Mouse (Mus musculus) forebrain, embryonic 13.5 days (tissue): ENCODE measurements at regions not wholly inside any gene's neighbourhood (a gene's known extent, or its start where the extent isn't known, plus 50 kb on each side); places are given as distances from the start of the nearest gene placed in this dataset.

ENCODE experiments used
- ATAC-seq: fragments of 200-750 bp; cut with Nextera tagmentation; 2 replicates; pipeline ENCODE4 v1.8.0; 2017
- H3K27ac ChIP-seq: fragments of 300-500 bp; sonication (generic); 2 replicates; pipeline ENCODE4 v1.5.1; 2015; ENCODE audit warnings: inconsistent platforms, mild to moderate bottlenecking, moderate library complexity
- H3K27me3 ChIP-seq: fragments of 300-500 bp; sonication (generic); 2 replicates; pipeline ENCODE4 v1.6.1; 2015; ENCODE audit warnings: mild to moderate bottlenecking, inconsistent platforms
- H3K36me3 ChIP-seq: fragments of 300-500 bp; sonication (generic); 2 replicates; pipeline ENCODE4 v1.6.1; 2015; ENCODE audit warnings: mild to moderate bottlenecking, inconsistent platforms; ENCODE audit not compliant: poor library complexity, severe bottlenecking
- H3K4me1 ChIP-seq: fragments of 300-500 bp; sonication (generic); 2 replicates; pipeline ENCODE4 v1.6.1; 2015; ENCODE audit warnings: inconsistent platforms
- H3K4me2 ChIP-seq: fragments of 300-500 bp; sonication (generic); 2 replicates; pipeline ENCODE4 v1.6.1; 2015; ENCODE audit warnings: inconsistent platforms, mild to moderate bottlenecking, moderate library complexity
- H3K4me3 ChIP-seq: fragments of 300-500 bp; sonication (generic); 2 replicates; pipeline ENCODE4 v1.5.1; 2015; ENCODE audit warnings: mild to moderate bottlenecking, inconsistent platforms
- H3K9ac ChIP-seq: fragments of 300-500 bp; sonication (generic); 2 replicates; pipeline ENCODE4 v1.6.1; 2015; ENCODE audit warnings: mild to moderate bottlenecking, inconsistent platforms
- H3K9me3 ChIP-seq: fragments of 300-500 bp; sonication (generic); replicated peaks from 2 replicates; pipeline ENCODE4 v1.6.1; 2016; ENCODE audit warnings: inconsistent platforms
- WGBS: fragments of 180-500 bp; shearing (Covaris S2); methylation state at CpG from one replicate; pipeline ENCODE4 v1.1.7; 2015; 5-methylcytosine and 5-hydroxymethylcytosine counted together

DNA sequence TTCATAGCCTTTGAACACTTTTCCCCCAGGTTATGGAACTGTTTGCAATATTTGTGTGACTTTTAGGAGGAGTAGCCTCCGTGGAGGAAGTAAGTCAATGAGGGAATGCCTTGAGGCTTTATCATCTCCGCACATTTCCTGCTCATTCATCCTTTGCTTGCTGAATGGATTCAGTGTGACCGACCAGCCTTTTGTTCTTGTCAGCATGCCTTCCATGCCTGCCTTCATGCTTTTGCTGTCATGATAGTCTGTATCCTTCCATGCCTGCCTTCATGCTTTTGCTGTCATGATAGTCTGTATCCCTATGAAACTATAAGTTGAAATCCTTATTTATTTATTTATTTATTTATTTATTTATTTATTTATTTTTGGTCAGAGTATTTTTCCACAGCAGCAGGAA is 87.8 kb upstream of the Rorb start:
- no peak for ATAC-seq
- H3K36me3 ChIP-seq = no peaks in the 10 kb centered on the region
- H3K4me1 ChIP-seq = no peaks in the 10 kb centered on the region
- WGBS = 32% methylated on average over 3 of the region's 3 CpGs
- no peaks in the 10 kb centered on the region for H3K9me3 ChIP-seq
- H3K4me3 ChIP-seq = no peak overlapping the region
- H3K27me3 ChIP-seq = no peaks in the 10 kb centered on the region
- H3K9ac ChIP-seq = no peak overlapping the region
- no peak overlapping the region for H3K4me2 ChIP-seq
- no peak overlapping the region for H3K27ac ChIP-seq

GRCm38 (mm10) chr19:19194728-19195127 is 83.7 kb upstream of the Rorb start:
- Histone ChIP-seq H3K36me3 (no peaks in the 10 kb centered on the region), H3K9me3 (no peaks in the 10 kb centered on the region), H3K4me2 (no peak overlapping the region), H3K9ac (no peak overlapping the region), H3K4me3 (no peak overlapping the region), H3K4me1 (no peaks in the 10 kb centered on the region), H3K27me3 (no peaks in the 10 kb centered on the region), H3K27ac (no peak overlapping the region)
- WGBS = 56% methylated on average over 10 of the region's 10 CpGs
- no peak for ATAC-seq

GRCm38 (mm10) chr19:19194306-19194705 is 83.3 kb upstream of the Rorb start:
- Histone ChIP-seq H3K36me3 (no peaks in the 10 kb centered on the region), H3K27me3 (no peaks in the 10 kb centered on the region), H3K4me3 (no peak overlapping the region), H3K27ac (no peak overlapping the region), H3K4me1 (no peaks in the 10 kb centered on the region), H3K9me3 (no peaks in the 10 kb centered on the region), H3K4me2 (no peak overlapping the region), H3K9ac (no peak overlapping the region)
- ATAC-seq = no peak
- WGBS = 77% methylated on average over 5 of the region's 5 CpGs

DNA sequence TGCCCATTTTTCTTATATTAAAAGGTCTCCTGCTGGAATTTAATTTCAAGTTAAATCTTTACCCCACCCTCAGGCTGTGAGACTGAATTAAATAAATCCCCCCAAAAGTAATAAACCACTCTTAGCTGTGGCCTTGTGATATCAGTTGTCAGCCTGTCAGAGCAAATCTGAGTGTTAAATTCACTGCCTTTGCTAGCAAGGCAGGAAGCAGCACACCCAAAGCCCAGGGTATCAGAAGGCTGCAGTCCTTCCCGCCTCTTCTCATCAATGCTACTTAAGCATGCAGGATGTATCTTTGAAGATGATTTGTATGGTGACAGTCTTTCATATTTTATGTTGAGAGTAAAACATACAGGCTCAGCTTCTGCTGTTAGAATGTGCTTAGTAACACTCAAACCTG is 61.8 kb upstream of the Rorb start:
- H3K9ac ChIP-seq = no peak overlapping the region
- H3K4me3 ChIP-seq = no peak overlapping the region
- no peaks in the 10 kb centered on the region for H3K4me1 ChIP-seq
- H3K27ac ChIP-seq = no peak overlapping the region
- no peak for ATAC-seq
- no peaks in the 10 kb centered on the region for H3K36me3 ChIP-seq
- WGBS = 90% methylated on average over 1 of the region's 1 CpGs
- no peaks in the 10 kb centered on the region for H3K27me3 ChIP-seq
- 0 out of 2 replicates have a peak, but pooled peaks cover 4% of the 10 kb centered on the region for H3K9me3 ChIP-seq
- no peak overlapping the region for H3K4me2 ChIP-seq

GRCm38 (mm10) chr19:19170807-19171206 is 59.8 kb upstream of the Rorb start:
- no peak overlapping the region for H3K9ac ChIP-seq
- H3K27me3 ChIP-seq = no peaks in the 10 kb centered on the region
- H3K4me1 ChIP-seq = no peaks in the 10 kb centered on the region
- no peak overlapping the region for H3K4me2 ChIP-seq
- ATAC-seq = no peak
- H3K27ac ChIP-seq = no peak overlapping the region
- WGBS = 91% methylated on average over 3 of the region's 3 CpGs
- no peak overlapping the region for H3K4me3 ChIP-seq
- 0 out of 2 replicates have a peak, but pooled peaks cover 4% of the 10 kb centered on the region for H3K9me3 ChIP-seq
- no peaks in the 10 kb centered on the region for H3K36me3 ChIP-seq
